Mouse (Mus musculus): Measurements from ENCODE around the gene Cdc6.
A peak's percentile ranks its signal among the peaks of the same experiment; 100 is the strongest.
"Not testable (repeated sequence)": the region's sequence is repeated elsewhere in the genome, so short reads cannot be mapped to it uniquely, and the experiment has no call there.

Cdc6 gene

GRCm38 (mm10) chr11:98931513-98932292 lies 24.1 kb downstream of the Cdc6 start:
- DNase-seq (ENCODE audit: low spot score) = no peak

DNA sequence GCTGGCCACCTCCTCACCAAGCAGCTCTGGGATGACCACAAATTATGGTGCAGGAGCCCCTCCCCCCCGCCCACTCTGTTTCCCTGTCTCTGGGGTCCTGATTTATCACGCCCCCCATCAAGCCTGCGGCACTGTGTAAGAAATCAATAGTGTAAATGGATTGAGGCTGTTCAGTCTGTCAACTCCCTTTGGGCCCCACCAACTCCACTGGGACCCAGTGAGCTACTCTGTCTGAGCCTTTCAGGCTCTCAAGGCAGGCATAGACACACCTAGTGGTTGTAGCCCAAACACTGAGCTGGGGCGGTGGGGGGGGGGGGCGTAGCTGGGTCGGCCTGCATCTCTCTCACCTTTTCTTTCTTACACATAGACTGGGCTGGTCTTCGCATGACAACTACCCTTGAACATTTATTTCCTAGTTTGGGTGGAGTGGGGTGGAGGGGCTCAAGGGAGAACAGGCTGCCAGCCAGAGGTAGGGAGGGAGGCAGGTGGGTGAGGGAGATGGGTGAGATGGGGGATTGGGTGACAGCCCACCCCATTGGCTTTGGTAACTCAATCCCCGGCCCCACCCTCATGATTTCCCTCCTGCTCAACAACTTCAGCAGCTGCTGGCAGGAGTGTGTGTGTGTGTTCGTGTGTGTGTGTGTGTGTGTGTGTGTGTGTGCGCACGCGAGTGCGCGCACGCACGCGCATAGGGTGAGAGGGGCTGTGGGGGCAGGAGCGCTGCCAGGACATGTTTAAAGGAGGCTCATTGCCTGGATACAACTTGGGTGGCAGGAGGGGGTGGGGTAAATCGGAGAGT lies 24.9 kb downstream of the Cdc6 start:
- no peak for DNase-seq (ENCODE audit: low spot score)

DNA sequence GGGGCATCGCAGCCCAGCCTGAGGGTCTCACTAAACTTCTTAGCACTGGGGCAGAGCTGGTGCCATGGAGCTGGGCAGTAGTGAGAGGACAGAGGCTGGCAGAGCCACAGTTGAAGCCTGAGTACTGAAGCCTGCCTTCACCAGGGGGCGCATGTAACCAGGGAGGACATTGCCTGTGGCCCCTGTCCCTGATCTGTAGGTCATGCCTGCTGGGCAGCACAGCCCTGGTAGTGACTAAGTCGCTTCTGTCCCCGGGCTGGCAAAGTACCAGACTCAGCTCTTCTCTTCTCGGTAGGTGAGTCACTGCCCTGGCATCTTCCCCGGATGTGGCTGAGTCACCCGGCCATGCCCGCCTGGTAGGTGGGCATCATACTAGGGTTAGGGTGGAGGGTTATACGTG lies 25.6 kb downstream of the Cdc6 start:
- no peak for DNase-seq (ENCODE audit: low spot score)

GRCm38 (mm10) chr11:98933847-98934246 lies 26.2 kb downstream of the Cdc6 start:
- not testable (repeated sequence) for DNase-seq (ENCODE audit: low spot score)

- no peak for DNase-seq (ENCODE audit: low spot score)
Observed at GRCm38 (mm10) chr11:98934367-98934766, 26.8 kb downstream of the Cdc6 start.

DNA sequence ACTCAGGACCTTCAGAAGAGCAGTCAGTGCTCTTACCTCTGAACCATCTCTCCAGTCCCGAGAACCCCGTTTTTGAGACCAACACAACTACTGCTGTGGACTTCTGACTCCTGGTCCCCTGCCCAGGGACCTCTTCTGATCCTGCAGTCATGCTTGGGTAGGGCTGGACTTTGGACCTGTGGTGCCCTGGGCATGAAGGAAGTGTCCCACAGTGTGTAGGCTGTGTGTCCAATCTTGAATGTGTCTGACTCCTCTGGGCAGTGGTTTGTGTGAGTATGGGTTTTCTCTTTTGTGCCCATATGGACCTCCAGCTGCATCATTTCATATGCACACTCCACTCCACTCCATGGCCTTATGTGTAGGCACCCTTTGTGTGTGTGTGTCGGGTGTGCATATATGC lies 27.5 kb downstream of the Cdc6 start:
- no peak for DNase-seq (ENCODE audit: low spot score)

DNA sequence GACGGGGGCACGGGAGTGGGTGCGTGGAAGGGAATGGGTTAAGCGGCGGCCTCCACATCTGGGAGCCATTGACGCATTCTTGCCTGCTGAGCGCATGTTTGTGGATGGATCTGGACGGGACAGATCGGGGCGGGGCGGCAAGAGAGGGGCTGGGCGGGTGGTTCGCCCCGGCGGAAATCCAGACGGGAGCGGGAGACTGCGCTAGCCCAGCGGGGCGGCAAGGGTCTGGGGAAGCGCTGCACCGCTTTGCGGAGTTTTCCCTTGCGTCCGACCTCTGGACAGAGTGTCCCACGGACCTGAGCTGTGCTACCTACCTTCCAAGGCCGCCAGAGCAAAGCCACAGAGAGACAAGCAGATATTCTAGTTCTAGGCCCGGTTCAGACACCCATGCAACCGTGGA lies 28.6 kb downstream of the Cdc6 start:
- peak; percentile 85 for DNase-seq (ENCODE audit: low spot score)

DNA sequence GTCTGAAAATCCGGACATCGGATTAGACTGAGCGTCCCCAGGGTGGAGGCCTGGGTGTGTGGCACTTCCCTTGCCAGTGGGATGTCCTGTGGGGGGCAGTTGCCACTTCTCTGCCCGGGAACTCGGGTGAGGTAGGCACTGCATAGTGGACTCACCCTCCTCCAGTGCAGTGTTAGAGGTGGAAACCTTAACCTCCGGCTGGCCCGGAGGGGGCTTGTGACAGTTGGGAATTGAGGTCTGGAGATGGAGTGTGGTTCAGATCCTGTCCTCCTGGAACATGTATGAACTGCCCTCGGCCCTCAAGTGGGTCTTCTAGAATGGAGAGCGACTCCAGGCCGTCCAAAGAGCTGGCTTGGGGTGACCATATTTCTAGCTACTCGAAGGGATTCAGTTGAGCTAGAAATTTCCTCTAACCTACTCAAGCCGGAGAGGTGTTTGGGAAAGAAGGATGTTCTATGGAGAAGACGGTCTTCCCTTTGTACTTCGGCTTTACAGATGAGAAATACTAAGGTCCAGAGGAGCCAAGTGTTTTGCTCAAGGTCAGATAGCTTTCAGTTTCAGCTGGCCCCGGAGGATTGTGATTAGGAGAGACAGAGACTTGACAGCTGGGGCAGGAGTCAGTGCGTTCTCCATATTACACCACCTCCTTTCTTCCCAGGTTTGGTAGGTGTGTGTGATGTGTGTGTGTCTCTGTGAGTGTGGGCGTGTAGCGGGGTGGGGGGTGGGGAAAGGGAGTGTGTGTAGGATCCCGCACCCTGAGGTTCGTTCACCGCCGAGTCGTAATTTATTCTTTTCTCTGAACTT lies 29.2 kb downstream of the Cdc6 start:
- peak; percentile 29 for DNase-seq (ENCODE audit: low spot score)

- peak; percentile 92 for DNase-seq (ENCODE audit: low spot score)
Observed at GRCm38 (mm10) chr11:98937410-98937913, 29.9 kb downstream of the Cdc6 start.

DNA sequence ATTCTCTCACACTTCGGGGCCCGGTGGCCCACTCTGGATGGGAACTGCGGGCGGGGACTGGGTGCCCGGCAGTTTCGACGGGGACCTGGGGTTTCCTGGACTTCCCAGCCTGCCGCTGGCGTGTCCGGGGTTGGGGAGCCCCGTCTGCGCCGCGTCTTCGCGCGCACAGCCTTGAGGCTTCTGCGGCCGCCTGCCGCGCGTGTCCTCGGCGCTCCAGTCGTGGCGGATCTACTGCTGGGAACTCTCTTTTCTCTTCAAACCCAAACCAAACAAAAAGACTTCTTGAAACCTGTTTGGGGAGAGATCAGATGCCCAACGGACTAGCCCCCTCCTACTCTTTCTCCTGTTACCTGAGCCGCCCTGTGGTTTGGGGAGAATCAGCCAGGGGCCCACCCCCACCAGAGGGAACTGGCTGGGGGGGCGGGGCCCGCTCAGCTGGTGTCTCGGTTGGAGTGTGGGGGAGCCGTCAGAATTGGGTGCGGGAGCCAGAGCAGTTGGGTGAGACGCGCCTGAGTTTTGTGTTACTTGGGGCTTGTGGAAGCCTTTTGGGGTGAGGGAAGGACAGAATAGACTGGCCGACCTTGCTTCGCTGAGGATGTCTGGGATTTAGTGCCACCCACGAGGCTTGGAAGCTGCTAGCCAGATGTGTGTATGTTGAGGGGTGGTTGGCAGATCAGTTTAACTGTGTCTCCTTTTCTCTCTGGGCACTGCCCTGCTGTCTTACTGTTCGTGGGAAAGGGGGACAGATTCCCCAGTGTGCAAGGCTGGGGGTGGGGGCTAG lies 30.5 kb downstream of the Cdc6 start:
- DNase-seq (ENCODE audit: low spot score) = peak; percentile 37

- no peak for DNase-seq (ENCODE audit: low spot score)
Observed at GRCm38 (mm10) chr11:98938701-98939083, 31.1 kb downstream of the Cdc6 start.

DNA sequence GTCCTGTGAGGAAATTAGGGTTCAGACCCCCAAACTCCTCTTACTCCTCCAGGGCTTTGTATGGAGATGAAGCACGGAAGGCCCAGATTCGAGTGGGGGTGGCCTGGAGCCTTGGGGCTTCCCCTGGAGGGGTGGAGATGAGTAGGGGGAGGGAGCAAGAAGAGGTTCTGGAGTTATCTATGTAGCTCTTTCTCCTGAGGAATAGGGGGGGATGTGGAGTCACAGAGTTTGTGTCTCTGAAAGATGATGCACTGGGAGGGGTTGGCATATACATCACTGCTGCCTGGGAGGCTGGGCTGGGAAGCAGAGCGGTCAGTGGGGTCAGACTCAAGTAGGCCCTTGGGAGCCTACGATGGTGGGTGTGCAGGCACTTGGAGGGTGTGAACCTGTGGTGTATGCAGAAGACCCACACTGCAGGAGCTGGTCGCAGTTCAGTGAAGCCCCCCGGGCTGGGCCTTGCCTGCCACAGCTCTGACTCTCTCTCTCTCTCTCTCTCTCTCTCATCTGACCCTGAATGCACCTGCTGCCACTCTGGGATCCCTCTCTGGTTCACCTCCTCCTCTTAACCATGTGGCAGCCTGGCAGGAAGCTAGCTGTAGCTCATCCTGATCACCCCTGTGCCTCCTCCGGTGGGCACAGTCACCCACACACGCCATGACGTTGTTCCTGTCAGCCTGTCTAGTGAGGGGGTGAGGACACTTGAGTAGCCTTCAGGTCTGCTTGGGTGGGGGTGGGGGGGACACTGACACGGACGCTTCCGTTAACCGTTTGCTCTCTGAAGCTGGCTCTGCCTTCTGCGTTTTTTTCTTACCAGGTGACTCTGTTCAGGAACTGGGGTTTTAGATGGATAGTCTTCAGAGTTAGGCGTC lies 31.7 kb downstream of the Cdc6 start:
- no peak for DNase-seq (ENCODE audit: low spot score)

DNA sequence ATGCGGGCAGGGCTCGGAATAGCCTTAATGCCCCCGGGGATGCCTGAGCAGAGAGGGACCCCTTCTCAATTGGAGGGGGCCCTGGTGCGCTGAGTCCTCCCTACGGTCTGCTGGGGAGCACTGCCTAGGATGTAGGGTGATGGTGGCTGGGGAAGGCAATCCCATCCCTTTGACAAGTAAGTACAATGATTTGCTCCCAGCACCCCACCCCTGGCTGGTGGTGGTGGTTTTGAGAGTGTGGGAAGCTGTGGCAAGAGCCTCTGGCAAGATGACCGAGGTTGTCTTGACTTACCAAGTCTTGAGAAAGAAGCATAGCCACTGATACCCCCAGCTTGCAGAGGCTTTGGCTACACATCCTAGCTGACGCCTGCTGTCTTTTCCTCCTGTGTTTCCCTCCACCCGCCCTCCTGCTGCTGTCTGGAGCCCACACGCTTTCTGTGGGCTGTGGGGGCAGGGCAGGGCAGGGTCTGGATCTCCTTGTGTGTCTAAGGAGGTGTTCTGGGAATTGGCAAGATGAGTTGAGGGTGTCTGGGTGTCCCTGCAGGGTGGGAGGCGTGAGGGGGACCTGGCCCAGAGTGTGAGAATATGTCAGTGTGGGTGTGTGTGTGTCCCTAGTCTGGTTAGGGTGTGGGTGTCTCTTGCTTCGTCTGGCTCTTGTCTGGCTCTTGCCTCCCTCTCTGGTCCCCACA lies 32.5 kb downstream of the Cdc6 start:
- peak; percentile 32 for DNase-seq (ENCODE audit: low spot score)

- DNase-seq (ENCODE audit: low spot score) = no peak
Observed at GRCm38 (mm10) chr11:98940776-98941175, 33.2 kb downstream of the Cdc6 start.

GRCm38 (mm10) chr11:98941341-98941825 lies 33.8 kb downstream of the Cdc6 start:
- DNase-seq (ENCODE audit: low spot score) = peak; percentile 30

GRCm38 (mm10) chr11:98941826-98942550 lies 34.4 kb downstream of the Cdc6 start:
- DNase-seq (ENCODE audit: low spot score) = peak; percentile 85

GRCm38 (mm10) chr11:98942555-98942922 lies 34.9 kb downstream of the Cdc6 start:
- DNase-seq (ENCODE audit: low spot score) = peak; percentile 7

GRCm38 (mm10) chr11:98942923-98943641 lies 35.5 kb downstream of the Cdc6 start:
- no peak for DNase-seq (ENCODE audit: low spot score)
